Mouse (Mus musculus) liver, embryonic 16.5 days (tissue): ENCODE measurements at regions not wholly inside any gene's neighbourhood (a gene's known extent, or its start where the extent isn't known, plus 50 kb on each side); places are given as distances from the start of the nearest gene placed in this dataset.

Experiments used
- ATAC-seq: fragments of 200-750 bp; cut with Nextera tagmentation; 2 replicates; pipeline ENCODE4 v1.8.0; 2017; ENCODE audit warnings: low read depth, mild to moderate bottlenecking, moderate number of reproducible peaks, moderate library complexity
- H3K27ac ChIP-seq: fragments of 300-500 bp; sonication (generic); 2 replicates; pipeline ENCODE4 v1.5.1; 2014; ENCODE audit warnings: mild to moderate bottlenecking, low read length
- H3K27me3 ChIP-seq: fragments of 300-500 bp; sonication (generic); 2 replicates; pipeline ENCODE4 v1.6.1; 2014; ENCODE audit warnings: low read depth, low read length, mixed read lengths; ENCODE audit not compliant: control insufficient read depth, insufficient read depth
- H3K36me3 ChIP-seq: fragments of 300-500 bp; sonication (generic); 2 replicates; pipeline ENCODE4 v1.6.1; 2014; ENCODE audit warnings: mild to moderate bottlenecking; ENCODE audit not compliant: control insufficient read depth, insufficient read depth
- H3K4me1 ChIP-seq: fragments of 300-500 bp; sonication (generic); 2 replicates; pipeline ENCODE4 v1.6.1; 2014; ENCODE audit warnings: low read depth, low read length, mixed read lengths; ENCODE audit not compliant: control insufficient read depth
- H3K4me2 ChIP-seq: fragments of 300-500 bp; sonication (generic); 2 replicates; pipeline ENCODE4 v1.6.1; 2014; ENCODE audit warnings: low read depth, low read length, mixed read lengths
- H3K4me3 ChIP-seq: fragments of 300-500 bp; sonication (generic); 2 replicates; pipeline ENCODE4 v1.5.1; 2014; ENCODE audit warnings: low read depth, mild to moderate bottlenecking, low read length
- H3K9ac ChIP-seq: fragments of 300-500 bp; sonication (generic); 2 replicates; pipeline ENCODE4 v1.6.1; 2014; ENCODE audit warnings: low read depth, low read length
- H3K9me3 ChIP-seq: fragments of 300-500 bp; sonication (generic); replicated peaks from 2 replicates; pipeline ENCODE4 v1.6.1; 2016; ENCODE audit warnings: low read length; ENCODE audit not compliant: control insufficient read depth
- WGBS: fragments of 180-500 bp; shearing (Covaris S2); extraction: QIAGEN DNeasy Blood & Tissue Kit; methylation state at CpG from one replicate; pipeline ENCODE4 v1.1.7; 2014; ENCODE audit not compliant: insufficient replicate concordance; 5-methylcytosine and 5-hydroxymethylcytosine counted together

- ATAC-seq, result no peak
Observed at GRCm38 (mm10) chr19:27066449-27067181, 149.7 kb upstream of the Vldlr start.

GRCm38 (mm10) chr19:27073281-27073680 lies 143.0 kb upstream of the Vldlr start:
- ATAC-seq, result no peak
- no peak overlapping the region for H3K27ac ChIP-seq
- H3K36me3 ChIP-seq, result no peaks in the 10 kb centered on the region
- WGBS, result 44% methylated on average over 3 of the region's 3 CpGs
- H3K4me1 ChIP-seq, result no peaks in the 10 kb centered on the region
- H3K9me3 ChIP-seq, result no peaks in the 10 kb centered on the region
- no peak overlapping the region for H3K4me3 ChIP-seq
- no peak overlapping the region for H3K4me2 ChIP-seq
- no peaks in the 10 kb centered on the region for H3K27me3 ChIP-seq
- no peak overlapping the region for H3K9ac ChIP-seq

More at GRCm38 (mm10) chr19:27066449-27067181, 149.7 kb upstream of the Vldlr start:
- no peaks in the 10 kb centered on the region for H3K4me1 ChIP-seq
- H3K27me3 ChIP-seq, result no peaks in the 10 kb centered on the region
- no peak overlapping the region for H3K9ac ChIP-seq
- H3K4me3 ChIP-seq, result no peak overlapping the region
- no peaks in the 10 kb centered on the region for H3K36me3 ChIP-seq
- H3K9me3 ChIP-seq, result no peaks in the 10 kb centered on the region
- WGBS, result 64% methylated on average over 12 of the region's 12 CpGs
- no peak overlapping the region for H3K4me2 ChIP-seq
- H3K27ac ChIP-seq, result no peak overlapping the region

GRCm38 (mm10) chr19:27075019-27075418 lies 141.3 kb upstream of the Vldlr start:
- Histone ChIP-seq H3K4me2 (no peak overlapping the region), H3K27ac (no peak overlapping the region), H3K4me3 (no peak overlapping the region), H3K27me3 (no peaks in the 10 kb centered on the region), H3K36me3 (no peaks in the 10 kb centered on the region), H3K9me3 (no peaks in the 10 kb centered on the region), H3K4me1 (no peaks in the 10 kb centered on the region), H3K9ac (no peak overlapping the region)
- WGBS, result 58% methylated on average over 5 of the region's 5 CpGs
- ATAC-seq, result no peak

- no peak overlapping the region for H3K4me3 ChIP-seq
- ATAC-seq, result no peak
- no peaks in the 10 kb centered on the region for H3K4me1 ChIP-seq
- no peak overlapping the region for H3K9ac ChIP-seq
- 49% methylated on average over 4 of the region's 4 CpGs for WGBS
- no peaks in the 10 kb centered on the region for H3K27me3 ChIP-seq
- no peaks in the 10 kb centered on the region for H3K36me3 ChIP-seq
- H3K4me2 ChIP-seq, result no peak overlapping the region
- no peaks in the 10 kb centered on the region for H3K9me3 ChIP-seq
- no peak overlapping the region for H3K27ac ChIP-seq
Observed at GRCm38 (mm10) chr19:27076920-27077512, 139.3 kb upstream of the Vldlr start.

- Histone ChIP-seq H3K9ac (no peak overlapping the region), H3K36me3 (no peaks in the 10 kb centered on the region), H3K4me3 (no peak overlapping the region), H3K27me3 (no peaks in the 10 kb centered on the region), H3K4me2 (no peak overlapping the region), H3K27ac (no peak overlapping the region), H3K9me3 (no peaks in the 10 kb centered on the region), H3K4me1 (no peaks in the 10 kb centered on the region)
- no peak for ATAC-seq
- WGBS, result 44% methylated on average over 2 of the region's 2 CpGs
Observed at GRCm38 (mm10) chr19:27087344-27087743, 128.9 kb upstream of the Vldlr start.

GRCm38 (mm10) chr19:27087833-27088232 lies 128.5 kb upstream of the Vldlr start:
- Histone ChIP-seq H3K27ac (no peak overlapping the region), H3K9me3 (no peaks in the 10 kb centered on the region), H3K36me3 (no peaks in the 10 kb centered on the region), H3K27me3 (no peaks in the 10 kb centered on the region), H3K4me3 (no peak overlapping the region), H3K4me1 (no peaks in the 10 kb centered on the region), H3K4me2 (no peak overlapping the region), H3K9ac (no peak overlapping the region)
- ATAC-seq, result no peak
- 68% methylated on average over 5 of the region's 5 CpGs for WGBS

GRCm38 (mm10) chr19:27089099-27089498 lies 127.2 kb upstream of the Vldlr start:
- Histone ChIP-seq H3K9me3 (no peaks in the 10 kb centered on the region), H3K27ac (no peak overlapping the region), H3K4me2 (no peak overlapping the region), H3K4me1 (no peaks in the 10 kb centered on the region), H3K27me3 (no peaks in the 10 kb centered on the region), H3K4me3 (no peak overlapping the region), H3K36me3 (no peaks in the 10 kb centered on the region), H3K9ac (no peak overlapping the region)
- ATAC-seq, result no peak
- WGBS, result 36% methylated on average over 1 of the region's 1 CpGs

- Histone ChIP-seq H3K9me3 (no peaks in the 10 kb centered on the region), H3K27ac (no peak overlapping the region), H3K4me3 (no peak overlapping the region), H3K36me3 (no peaks in the 10 kb centered on the region), H3K27me3 (no peaks in the 10 kb centered on the region), H3K9ac (no peak overlapping the region), H3K4me2 (no peak overlapping the region), H3K4me1 (no peaks in the 10 kb centered on the region)
- no peak for ATAC-seq
- WGBS, result 75% methylated on average over 2 of the region's 2 CpGs
Observed at GRCm38 (mm10) chr19:27091603-27092002, 124.7 kb upstream of the Vldlr start.

GRCm38 (mm10) chr19:27094777-27095478 lies 121.4 kb upstream of the Vldlr start:
- no peak for ATAC-seq
- 74% methylated on average over 13 of the region's 13 CpGs for WGBS
- H3K27me3 ChIP-seq, result no peaks in the 10 kb centered on the region

More at GRCm38 (mm10) chr19:27094777-27095478, 121.4 kb upstream of the Vldlr start:
- no peak overlapping the region for H3K9ac ChIP-seq
- no peaks in the 10 kb centered on the region for H3K4me1 ChIP-seq
- H3K4me2 ChIP-seq, result no peak overlapping the region
- H3K27ac ChIP-seq, result no peak overlapping the region
- H3K4me3 ChIP-seq, result no peak overlapping the region
- no peaks in the 10 kb centered on the region for H3K36me3 ChIP-seq
- no peaks in the 10 kb centered on the region for H3K9me3 ChIP-seq
